Mouse (Mus musculus): ENCODE measurements around the gene Rrm2.

DNA sequence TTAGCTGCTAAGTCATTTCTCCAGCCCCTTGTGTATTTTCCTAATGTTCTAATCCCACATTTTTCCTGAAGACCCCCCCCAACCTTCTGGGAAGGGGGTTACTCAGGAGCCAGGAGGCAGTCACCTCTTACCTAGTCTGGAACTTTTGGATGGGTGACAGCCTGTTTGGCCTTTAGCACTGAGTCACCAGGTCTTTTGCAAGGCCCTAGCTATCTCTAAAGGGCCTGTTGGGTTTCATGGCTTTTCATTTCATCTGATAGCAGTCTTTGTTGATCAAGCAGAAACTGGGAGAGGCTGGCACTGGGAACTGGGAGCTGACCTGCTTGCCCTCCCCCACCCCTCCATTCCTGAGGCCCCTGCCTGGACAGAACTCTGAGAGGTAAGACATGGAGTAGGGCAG lies 49.3 kb downstream of the Rrm2 start:
- TF ChIP-seq POLR2A (IDR thresholded peaks at IDR 0.05; ENCODE audit: control insufficient read depth, low read depth, low read length) (no peak), CTCF (IDR thresholded peaks at IDR 0.05; ENCODE audit: control insufficient read depth, insufficient read depth, insufficient replicate concordance, low read depth, low read length) (no peak)

Measured in testis, adult 2 months (tissue).